Mouse (Mus musculus): ENCODE data around the gene Gm960.

GRCm38 (mm10) chr19:4720671-4721244, 22.3 kb upstream of the Gm960 start:
- TF ChIP-seq CTCF (IDR thresholded peaks at IDR 0.05; ENCODE audit: low read depth, low read length): no peak
- TF ChIP-seq GATA1 (IDR thresholded peaks at IDR 0.05; ENCODE audit: borderline replicate concordance, low read length): no peak
- no peak for TF ChIP-seq POLR2AphosphoS5 (IDR thresholded peaks at IDR 0.05; ENCODE audit: insufficient replicate concordance, low read depth, low read length)
- TF ChIP-seq TAL1 (conservative IDR thresholded peaks at IDR 0.05; ENCODE audit: low read depth, low read length): no peak
